Mouse (Mus musculus): ENCODE data around the gene Olfr394. TPM values are rescaled to one million over a fixed set of nuclear protein-coding genes. Genes with fewer than 3 reads are reported as not detected.

Olfr394 gene
- total RNA-seq (2023) = not detected

GRCm38 (mm10) chr11:73890671-73891070 is at the start of gene Olfr394:
Gene Olfr394 (minus strand): TSS chr11:73890771.

GRCm38 (mm10) chr11:73936377-73936776 is 45.8 kb upstream of the Olfr394 start, which contains the start of gene Olfr23:
Gene Olfr23 (plus strand): TSS chr11:73936677.

GRCm38 (mm10) chr11:73909199-73909598 is 18.6 kb upstream of the Olfr394 start, which contains the start of gene Olfr395:
Gene Olfr395 (minus strand): TSS chr11:73909299.

GRCm38 (mm10) chr11:73851354-73851753 is 39.2 kb downstream of the Olfr394 start, which contains the start of gene Olfr393:
Gene Olfr393 (minus strand): TSS chr11:73851454.

Other genes starting within 250 kb of the Olfr394 start
- not detected for gene Zfp735, start 202.0 kb downstream of the Olfr394 start, total RNA-seq (2023)
- gene Olfr389, start 110.1 kb downstream of the Olfr394 start, total RNA-seq (2023) = not detected
- gene Olfr390, start 107.8 kb downstream of the Olfr394 start, total RNA-seq (2023) = not detected
- not detected for gene Olfr391-ps, start 87.7 kb downstream of the Olfr394 start, total RNA-seq (2023)
- not detected for gene Olfr392, start 73.7 kb downstream of the Olfr394 start, total RNA-seq (2023)
- not detected for gene Olfr393, start 39.3 kb downstream of the Olfr394 start, total RNA-seq (2023)
- gene Olfr395, start 18.5 kb upstream of the Olfr394 start, total RNA-seq (2023) = not detected
- not detected for gene Olfr23, start 45.9 kb upstream of the Olfr394 start, total RNA-seq (2023)
- gene Olfr397, start 70.0 kb upstream of the Olfr394 start, total RNA-seq (2023) = not detected
- not detected for gene Olfr398, start 99.6 kb upstream of the Olfr394 start, total RNA-seq (2023)
- not detected for gene Olfr139, start 165.8 kb upstream of the Olfr394 start, total RNA-seq (2023)
- not detected for gene Olfr399, start 165.8 kb upstream of the Olfr394 start, total RNA-seq (2023)
- not detected for gene Zfp616, start 179.2 kb upstream of the Olfr394 start, total RNA-seq (2023)
- not detected for gene Olfr401, start 222.9 kb upstream of the Olfr394 start, total RNA-seq (2023)

All from CD8-positive naive resting alpha-beta T cell, adult 57 days (primary cell).